Mouse (Mus musculus) olfactory bulb, adult 2 months (tissue): Measurements from ENCODE around the gene Rnf183. TPM values are rescaled to one million over a fixed set of nuclear protein-coding genes. Genes with fewer than 3 reads are reported as not detected.

ENCODE experiments used
- H3K27ac ChIP-seq: fragments of 200-500 bp; 2 replicates; pipeline ENCODE4 v1.5.1; 2012; ENCODE audit warnings: low read depth, low read length; ENCODE audit not compliant: insufficient read depth
- H3K4me1 ChIP-seq: fragments of 200-500 bp; 2 replicates; pipeline ENCODE4 v1.6.1; 2012; ENCODE audit warnings: low read length; ENCODE audit not compliant: control insufficient read depth, insufficient read depth
- H3K4me3 ChIP-seq: fragments of 200-500 bp; 2 replicates; pipeline ENCODE4 v1.5.1; 2012; ENCODE audit warnings: mild to moderate bottlenecking, low read depth, low read length, moderate library complexity; ENCODE audit not compliant: insufficient read depth
- CTCF ChIP-seq: fragments of 200-500 bp; IDR thresholded peaks from 2 replicates; pipeline ENCODE4 v1.5.1; 2012; ENCODE audit warnings: low read depth, mild to moderate bottlenecking, low read length, moderate library complexity; ENCODE audit not compliant: insufficient read depth
- POLR2A ChIP-seq: fragments of 200-500 bp; IDR thresholded peaks from 2 replicates; pipeline ENCODE4 v1.6.1; 2012; ENCODE audit warnings: mild to moderate bottlenecking, low read depth, low read length, moderate library complexity; ENCODE audit not compliant: insufficient read depth
- WGBS: fragments of 180-500 bp; shearing (Covaris S2); methylation state at CpG from one replicate; pipeline ENCODE4 v1.1.7; 2018; 5-methylcytosine and 5-hydroxymethylcytosine counted together
- polyA plus RNA-seq: library from polyadenylated mRNA; stranded (reverse); fragments of >200 nt; gene quantifications from 2 replicates; pipeline ENCODE4 v1.2.4, GENCODE M21; 2012; ENCODE audit warnings: low replicate concordance; ENCODE audit not compliant: missing spikeins, insufficient read depth, insufficient read length

The Rnf183 gene
- polyA plus RNA-seq, 1 experiment: not detected

DNA sequence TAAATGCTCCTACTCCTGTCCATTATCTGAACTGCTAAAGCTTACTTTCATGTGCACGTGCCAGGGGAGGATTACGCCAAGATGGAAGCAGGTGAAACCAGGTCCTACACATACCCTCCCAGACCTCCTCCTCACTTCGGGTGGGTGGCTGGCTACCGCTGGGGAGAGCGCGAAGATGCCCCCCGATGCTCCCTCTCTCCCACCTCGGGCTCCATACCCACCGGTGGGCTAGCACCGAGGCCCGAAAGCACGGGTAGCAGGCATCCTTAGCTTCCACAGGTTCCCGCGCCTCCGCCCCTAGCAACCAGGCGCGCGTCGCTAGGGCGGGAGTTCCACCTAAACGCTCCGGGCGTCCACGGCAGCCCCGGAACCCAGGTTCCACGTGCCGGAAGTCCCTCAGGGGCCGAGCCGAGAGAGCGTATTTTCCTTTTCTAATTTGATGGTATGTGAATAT, 35.6 kb upstream of the Rnf183 start, which contains the start of gene Wdr31:
Gene Wdr31, minus strand, starts transcription at position 299 of the 454 bp plus-strand sequence.
- peak within 1 kb of the TSS; percentile 67 for H3K4me3 ChIP-seq
- no peak within 1 kb of the TSS for H3K27ac ChIP-seq
- no peaks in the 10 kb centered on the region for H3K4me1 ChIP-seq
- TF ChIP-seq POLR2A: peak; percentile 46; the same call in 1 of the 2 replicates
- no peak for TF ChIP-seq CTCF
- WGBS: under 1% methylated on average over 30 of the region's 30 CpGs

DNA sequence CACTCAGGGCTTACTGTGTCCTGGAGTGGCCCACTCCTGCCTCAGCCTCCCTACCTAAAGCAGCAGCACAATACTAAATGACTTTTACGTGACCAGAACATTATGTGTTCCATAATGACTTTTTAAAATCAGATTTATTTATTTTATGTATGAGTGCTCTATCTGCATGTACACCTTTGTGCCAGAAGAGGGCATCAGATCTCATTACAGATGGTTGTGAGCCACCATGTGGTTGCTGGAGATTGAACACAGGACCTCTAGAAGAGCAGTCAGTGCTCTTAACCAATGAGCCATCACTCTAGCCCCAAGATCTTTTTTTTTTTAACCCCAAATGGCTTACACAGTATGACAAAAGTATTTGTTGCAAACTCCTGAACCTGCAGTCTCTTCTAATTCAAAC, 33.1 kb upstream of the Rnf183 start:
- Histone ChIP-seq H3K4me1 (no peaks in the 10 kb centered on the region), H3K27ac (no peak overlapping the region), H3K4me3 (no peak overlapping the region)
- TF ChIP-seq POLR2A (no peak), CTCF (no peak)
- WGBS: 95% methylated on average over 1 of the region's 1 CpGs

DNA sequence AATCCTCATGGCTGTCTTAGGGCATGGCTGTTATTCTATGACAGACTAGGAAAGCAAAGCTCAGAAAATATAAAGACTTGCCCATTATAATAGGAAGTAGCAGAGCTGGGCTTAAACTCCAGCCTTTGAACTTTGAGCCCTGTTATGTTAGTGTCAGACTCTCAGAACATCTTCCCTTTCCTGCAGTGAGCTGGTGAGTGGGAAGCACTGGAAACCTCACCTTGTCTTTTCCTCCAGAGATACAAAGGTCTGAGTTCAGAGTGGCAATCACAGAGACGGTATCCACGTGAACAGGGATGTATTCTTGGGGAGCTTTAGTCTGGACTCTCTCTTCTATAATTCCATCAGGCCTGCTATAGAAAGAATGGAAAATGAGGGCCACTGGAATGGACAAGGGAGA, 28.1 kb upstream of the Rnf183 start:
- TF ChIP-seq POLR2A (no peak), CTCF (no peak)
- Histone ChIP-seq H3K4me1 (no peaks in the 10 kb centered on the region), H3K27ac (no peak overlapping the region), H3K4me3 (no peak overlapping the region)
- 79% methylated on average over 2 of the region's 2 CpGs for WGBS

DNA sequence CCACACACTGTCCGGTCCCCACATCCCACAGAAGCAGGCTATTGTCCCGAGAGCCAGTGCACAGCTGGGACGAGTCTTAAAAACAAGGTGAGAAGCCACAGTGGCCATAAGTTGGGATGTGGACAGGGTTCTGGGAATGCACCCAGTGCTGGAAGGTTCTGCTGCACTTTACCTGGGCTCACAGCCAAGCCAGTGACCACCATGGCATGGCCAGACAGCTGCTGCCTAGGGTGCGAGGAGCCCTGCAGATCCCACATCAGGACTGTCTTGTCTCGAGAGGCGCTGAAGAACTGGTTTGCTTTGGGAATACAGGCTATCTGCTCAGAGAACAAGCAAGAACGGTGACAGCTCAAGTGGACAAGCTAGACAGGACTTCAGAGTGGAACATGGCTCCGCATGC, 25.3 kb upstream of the Rnf183 start:
- TF ChIP-seq POLR2A: no peak
- no peak; the same call in 1 of the 2 replicates for TF ChIP-seq CTCF
- Histone ChIP-seq H3K4me1 (no peaks in the 10 kb centered on the region), H3K4me3 (no peak overlapping the region), H3K27ac (no peak overlapping the region)
- 91% methylated on average over 8 of the region's 8 CpGs for WGBS

DNA sequence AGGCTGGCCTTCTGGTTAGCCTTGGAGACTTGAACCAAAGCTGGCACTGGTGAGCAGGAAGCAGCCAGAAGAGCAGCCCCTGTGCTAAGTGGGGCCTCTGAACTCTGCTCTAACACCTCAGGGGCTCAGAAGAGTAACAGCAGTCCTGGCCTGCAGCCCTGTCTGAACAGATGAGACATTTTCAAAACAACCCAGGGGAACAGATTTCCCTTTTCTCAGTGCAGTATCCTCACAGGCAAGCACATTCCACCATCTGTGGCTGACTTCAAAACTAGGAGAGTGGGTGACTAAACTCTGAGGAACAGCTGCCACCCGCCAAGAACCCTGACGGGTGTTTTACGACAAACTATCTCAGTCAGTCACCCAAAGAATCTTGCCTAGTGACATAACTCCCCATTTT, 24.0 kb upstream of the Rnf183 start:
- WGBS: 94% methylated on average over 3 of the region's 3 CpGs
- H3K4me1 ChIP-seq: no peaks in the 10 kb centered on the region
- TF ChIP-seq CTCF (no peak), POLR2A (no peak)
- H3K4me3 ChIP-seq: no peak overlapping the region
- no peak overlapping the region for H3K27ac ChIP-seq

DNA sequence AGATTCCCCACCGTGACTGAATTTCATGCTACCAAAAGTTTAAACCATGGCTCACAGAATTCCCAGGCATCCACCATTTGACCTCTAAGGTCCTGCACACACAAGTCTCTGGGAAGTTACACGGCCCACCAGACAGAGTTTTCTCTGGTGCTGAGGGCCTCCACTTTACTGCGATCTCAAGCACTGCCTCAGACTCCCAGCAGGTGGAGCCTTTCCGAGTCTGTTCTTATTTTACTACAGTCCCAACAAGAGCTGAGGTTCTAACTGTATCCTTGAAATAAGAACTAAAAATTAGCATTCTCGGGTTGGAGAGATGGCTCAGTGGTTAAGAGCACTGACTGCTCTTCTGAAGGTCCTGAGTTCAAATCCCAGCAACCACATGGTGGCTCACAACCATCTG, 19.9 kb upstream of the Rnf183 start:
- Histone ChIP-seq H3K27ac (no peak overlapping the region), H3K4me3 (no peak overlapping the region), H3K4me1 (no peaks in the 10 kb centered on the region)
- 49% methylated on average over 5 of the region's 5 CpGs for WGBS
- TF ChIP-seq CTCF (peak; percentile 37; the same call in 1 of the 2 replicates), POLR2A (no peak)

DNA sequence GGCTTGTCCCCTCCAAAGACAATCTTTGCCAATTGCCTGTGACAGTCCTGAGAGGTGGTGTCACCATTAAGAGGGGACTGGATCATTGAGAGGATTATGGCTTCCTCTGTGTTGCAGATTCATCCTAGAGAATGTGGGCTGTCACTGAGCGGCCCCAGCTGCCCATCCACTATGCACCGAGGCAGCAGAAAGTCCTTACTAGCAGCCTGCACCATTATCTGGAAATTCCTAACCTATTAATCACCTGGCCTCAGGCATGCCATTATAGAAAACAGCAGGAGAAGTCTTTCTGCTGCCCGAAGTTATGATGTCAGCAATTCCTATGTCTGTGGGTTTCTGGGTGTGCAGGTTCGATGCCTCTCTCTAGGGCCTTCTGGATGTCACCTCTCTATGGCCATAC, 5.9 kb upstream of the Rnf183 start:
- H3K27ac ChIP-seq: no peak overlapping the region
- WGBS: 81% methylated on average over 4 of the region's 4 CpGs
- TF ChIP-seq POLR2A (no peak), CTCF (no peak)

DNA sequence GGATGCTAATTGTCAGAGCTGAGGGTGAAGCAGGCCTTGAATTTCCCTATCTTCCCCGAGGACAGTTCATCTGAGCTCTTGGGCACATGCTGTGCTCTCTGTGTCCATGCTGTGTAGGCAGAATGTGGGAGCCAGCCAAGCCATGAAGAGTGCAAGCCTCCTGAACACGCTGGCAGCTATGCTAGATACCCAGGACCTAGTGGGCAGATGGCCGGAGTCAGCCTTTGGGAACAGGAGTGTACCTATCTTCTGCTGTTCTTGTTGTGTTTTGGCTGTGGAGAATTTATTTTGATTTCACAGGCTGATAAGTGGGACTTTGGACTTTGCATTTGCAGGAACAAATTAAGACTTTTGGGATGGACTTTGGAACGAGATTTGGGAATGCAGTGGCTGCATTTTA, 5.5 kb upstream of the Rnf183 start:
- H3K4me3 ChIP-seq: no peak overlapping the region
- WGBS: 76% methylated on average over 4 of the region's 4 CpGs
- no peaks in the 10 kb centered on the region for H3K4me1 ChIP-seq
- no peak overlapping the region for H3K27ac ChIP-seq
- TF ChIP-seq POLR2A: no peak
- no peak for TF ChIP-seq CTCF

More for the DNA sequence above, 5.9 kb upstream of the Rnf183 start:
- H3K4me3 ChIP-seq: no peak overlapping the region
- H3K4me1 ChIP-seq: no peaks in the 10 kb centered on the region

DNA sequence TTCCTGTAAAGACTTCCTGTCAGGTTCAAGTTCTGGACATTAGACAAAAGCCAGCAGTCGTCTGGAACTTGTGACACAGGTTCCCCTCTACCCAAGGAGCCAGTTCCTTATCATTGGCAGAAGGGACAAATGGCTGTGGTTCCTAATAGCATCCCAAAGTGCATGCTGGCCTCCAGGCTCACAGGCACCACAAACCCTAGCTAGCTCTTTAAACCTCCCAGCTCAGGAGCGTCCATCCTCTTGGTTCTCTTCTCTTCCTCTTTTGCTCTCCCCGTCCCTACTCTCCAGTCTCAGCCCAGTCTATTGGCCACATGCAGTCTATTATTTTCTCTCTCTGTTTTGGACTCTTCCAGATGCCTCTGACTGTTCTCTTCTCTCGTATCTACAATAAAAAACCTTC, 4.7 kb upstream of the Rnf183 start:
- no peak overlapping the region for H3K4me3 ChIP-seq
- H3K27ac ChIP-seq: no peak overlapping the region
- WGBS: 66% methylated on average over 4 of the region's 4 CpGs
- H3K4me1 ChIP-seq: no peaks in the 10 kb centered on the region
- TF ChIP-seq POLR2A (no peak), CTCF (no peak)

DNA sequence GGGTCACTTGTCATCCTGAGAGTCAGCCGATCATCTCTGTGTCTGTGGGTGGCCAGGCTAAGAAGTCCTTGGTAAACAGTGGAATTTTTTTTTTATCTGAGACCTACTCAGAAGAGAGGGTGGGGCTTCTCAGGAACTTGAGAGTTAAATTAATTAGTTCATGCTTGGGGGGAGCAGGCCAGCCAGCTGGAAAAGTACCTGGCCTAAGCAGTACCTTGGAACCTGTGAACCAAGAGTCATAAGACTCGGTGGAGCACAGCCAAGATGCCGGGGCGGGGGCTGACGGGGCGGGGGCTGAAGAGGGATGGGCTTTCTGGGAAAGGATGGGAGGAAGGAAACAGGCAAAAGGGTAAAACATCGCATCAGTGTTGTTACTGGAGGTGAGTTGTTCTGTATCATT, 2.8 kb upstream of the Rnf183 start:
- 85% methylated on average over 7 of the region's 7 CpGs for WGBS
- H3K4me1 ChIP-seq: no peaks in the 10 kb centered on the region
- H3K4me3 ChIP-seq: no peak overlapping the region
- TF ChIP-seq POLR2A: no peak
- TF ChIP-seq CTCF: no peak
- H3K27ac ChIP-seq: no peak overlapping the region
